Mouse (Mus musculus) ES-E14 (cell line): ENCODE data around the gene Vsir. TPM values are rescaled to one million over a fixed set of nuclear protein-coding genes. Genes with fewer than 3 reads are reported as not detected.

Experiments used
- DNase-seq: peaks from one replicate; pipeline ENCODE4 v3.0.0-alpha.2; 2013; ENCODE audit warnings: low read depth, low spot score
- H3K27ac ChIP-seq: 2 replicates; pipeline ENCODE4 v1.5.1; 2012; ENCODE audit warnings: low read depth, mild to moderate bottlenecking, low read length, moderate library complexity, mixed read lengths; ENCODE audit not compliant: poor library complexity, insufficient read depth, severe bottlenecking
- H3K36me3 ChIP-seq: 2 replicates; pipeline ENCODE4 v1.6.1; 2012; ENCODE audit warnings: mild to moderate bottlenecking, low read length, moderate library complexity, mixed read lengths; ENCODE audit not compliant: control insufficient read depth, poor library complexity, insufficient read depth, severe bottlenecking
- H3K4me1 ChIP-seq, 2 experiments: fragments of 150-350 bp in 1 of 2; sonication (generic) in 1 of 2; 2 replicates each; pipeline ENCODE4 v1.6.1; 2012; ENCODE audit warnings: low read length in 2 of 2, mild to moderate bottlenecking in 1 of 2, mixed read lengths in 1 of 2; ENCODE audit not compliant: control insufficient read depth in 2 of 2, insufficient read depth in 2 of 2, poor library complexity in 1 of 2
- H3K4me3 ChIP-seq, 2 experiments: fragments of 150-350 bp in 1 of 2; sonication (generic) in 1 of 2; 2 replicates each; pipeline ENCODE4 v1.5.1; 2012; ENCODE audit warnings: low read length in 2 of 2, low read depth in 1 of 2, mild to moderate bottlenecking in 1 of 2, mixed read lengths in 1 of 2; ENCODE audit not compliant: insufficient read depth in 1 of 2, poor library complexity in 1 of 2, severe bottlenecking in 1 of 2
- H3K9ac ChIP-seq: 2 replicates; pipeline ENCODE4 v1.6.1; 2012; ENCODE audit warnings: low read depth, mild to moderate bottlenecking, low read length, mixed read lengths; ENCODE audit not compliant: poor library complexity, insufficient read depth, severe bottlenecking
- H3K9me3 ChIP-seq: fragments of 150-350 bp; sonication (generic); 2 replicates; pipeline ENCODE4 v1.6.1; 2012; ENCODE audit warnings: low read depth, mild to moderate bottlenecking, low read length; ENCODE audit not compliant: control insufficient read depth, insufficient read depth
- CHD2 ChIP-seq: IDR thresholded peaks from 2 replicates; pipeline ENCODE4 v1.6.1; 2014; ENCODE audit warnings: mild to moderate bottlenecking, low read depth, low read length, inconsistent platforms
- HCFC1 ChIP-seq: IDR thresholded peaks from 2 replicates; pipeline ENCODE4 v1.6.1; 2012; ENCODE audit warnings: low read length, inconsistent platforms, borderline replicate concordance; ENCODE audit not compliant: insufficient read depth
- MAFK ChIP-seq: IDR thresholded peaks from 2 replicates; pipeline ENCODE4 v1.6.1; 2014; ENCODE audit warnings: mild to moderate bottlenecking, low read depth, low read length, inconsistent platforms; ENCODE audit not compliant: insufficient read depth
- ZC3H11A ChIP-seq: IDR thresholded peaks from 2 replicates; pipeline ENCODE4 v1.6.1; 2012; ENCODE audit warnings: low read depth, mild to moderate bottlenecking, inconsistent platforms, low read length, borderline replicate concordance
- ZNF384 ChIP-seq: IDR thresholded peaks from 2 replicates; pipeline ENCODE4 v1.6.1; 2012; ENCODE audit warnings: low read depth, low read length, inconsistent platforms
- in situ Hi-C, 2 experiments: fragments of 600-800 bp; cut with MboI; formaldehyde crosslinking; loops; one replicate each; pipeline ENCODE4 v1.15.1; 2025; ENCODE audit warnings: low sequenced_read_pairs in 2 of 2, inconsistent platforms in 1 of 2; ENCODE audit not compliant: unreplicated experiment in 2 of 2
- total RNA-seq: library from RNA; depleted of rRNA; stranded (reverse); fragments of 300-350 nt; gene quantifications from 2 replicates; pipeline ENCODE4 v1.2.3, GENCODE M21; 2012

Gene Vsir
- total RNA-seq, 1 experiment, result 5.5 TPM

- TF ChIP-seq ZC3H11A, result no peak
- TF ChIP-seq CHD2, result no peak
- TF ChIP-seq ZNF384, result no peak
- TF ChIP-seq MAFK, result no peak
- no peak for TF ChIP-seq HCFC1
- H3K9me3 ChIP-seq, result no peaks in the 10 kb centered on the region
- 0 out of 4 replicates have a peak, but pooled peaks cover 0 to 2% of the 10 kb centered on the region in 2 experiments for H3K4me1 ChIP-seq
- no peaks in the 10 kb centered on the region for H3K36me3 ChIP-seq
- H3K9ac ChIP-seq, result no peak overlapping the region
- H3K4me3 ChIP-seq, result no peak overlapping the region
- no peak overlapping the region for H3K27ac ChIP-seq
- in situ Hi-C loops, result no loop called here
- DNase-seq, result no peak
Measured at GRCm38 (mm10) chr10:60357901-60358300, 11.2 kb downstream of the Vsir start.

- Histone ChIP-seq H3K9ac (no peak overlapping the region), H3K4me3 (no peak overlapping the region), H3K36me3 (no peaks in the 10 kb centered on the region), H3K4me1 (no peaks in the 10 kb centered on the region), H3K9me3 (no peaks in the 10 kb centered on the region), H3K27ac (no peak overlapping the region)
- TF ChIP-seq HCFC1 (no peak), MAFK (no peak), ZNF384 (no peak), ZC3H11A (no peak), CHD2 (no peak)
- DNase-seq, result no peak
- in situ Hi-C loops, result no loop called here
Measured at GRCm38 (mm10) chr10:60358776-60359175, 12.1 kb downstream of the Vsir start.

GRCm38 (mm10) chr10:60361615-60362309 lies 15.1 kb downstream of the Vsir start:
- Histone ChIP-seq H3K9me3 (no peaks in the 10 kb centered on the region), H3K27ac (no peak overlapping the region), H3K9ac (no peak overlapping the region), H3K4me1 (no peaks in the 10 kb centered on the region), H3K36me3 (no peaks in the 10 kb centered on the region), H3K4me3 (no peak overlapping the region)
- TF ChIP-seq MAFK (no peak), ZC3H11A (no peak), ZNF384 (no peak), CHD2 (no peak), HCFC1 (no peak)
- no peak for DNase-seq
- in situ Hi-C loops, result no loop called here

GRCm38 (mm10) chr10:60362310-60362628 lies 15.6 kb downstream of the Vsir start:
- Histone ChIP-seq H3K27ac (no peak overlapping the region), H3K4me1 (no peaks in the 10 kb centered on the region), H3K9ac (no peak overlapping the region), H3K4me3 (no peak overlapping the region), H3K36me3 (no peaks in the 10 kb centered on the region), H3K9me3 (no peaks in the 10 kb centered on the region)
- TF ChIP-seq ZNF384, result no peak
- TF ChIP-seq ZC3H11A, result no peak
- no peak for TF ChIP-seq MAFK
- no peak for TF ChIP-seq HCFC1
- no peak for TF ChIP-seq CHD2
- in situ Hi-C loops, result no loop called here
- no peak for DNase-seq
